Mouse (Mus musculus) ES-Bruce4 (cell line): Measurements from ENCODE around the gene Retreg1.

ENCODE experiments used
- CTCF ChIP-seq: IDR thresholded peaks from one replicate; pipeline ENCODE4 v1.8.1; 2011; ENCODE audit warnings: low read depth, low read length
- EP300 ChIP-seq: IDR thresholded peaks from 2 replicates; pipeline ENCODE4 v1.6.1; 2011; ENCODE audit warnings: low read depth, low read length; ENCODE audit not compliant: insufficient read depth
- POLR2A ChIP-seq: IDR thresholded peaks from one replicate; pipeline ENCODE4 v1.8.1; 2011; ENCODE audit warnings: low read length; ENCODE audit not compliant: insufficient read depth

DNA sequence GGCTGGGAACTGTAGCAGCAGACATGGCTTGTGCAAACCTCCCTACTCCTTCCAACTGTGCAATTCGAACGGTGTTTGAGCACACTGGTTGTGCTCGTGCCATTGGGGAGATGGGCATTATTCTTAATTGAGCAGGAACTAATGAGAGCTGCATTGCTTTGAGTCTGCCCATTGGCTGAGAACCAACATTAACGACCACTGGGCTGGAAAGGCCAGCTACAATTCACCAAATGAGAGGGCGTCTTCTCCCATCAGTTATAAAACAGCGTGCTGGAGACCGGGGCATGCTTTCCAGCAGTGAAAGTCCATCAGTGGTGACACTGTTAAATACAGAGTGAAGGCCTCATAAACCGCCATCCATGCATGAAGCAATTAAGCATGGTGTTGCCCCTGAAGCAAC is 178.7 kb downstream of the Retreg1 start:
- TF ChIP-seq POLR2A (no peak), CTCF (no peak), EP300 (no peak)
